Mouse (Mus musculus) E14TG2a.4 (cell line): ENCODE measurements around the gene Sbf1.

ENCODE experiments used
- CTCF ChIP-seq: conservative IDR thresholded peaks from 2 replicates; pipeline ENCODE4 v1.5.1; 2014; ENCODE audit warnings: low read length
- NANOG ChIP-seq: IDR thresholded peaks from 2 replicates; pipeline ENCODE4 v1.6.1; 2014; ENCODE audit warnings: borderline replicate concordance, low read length, mixed read lengths
- POU5F1 ChIP-seq: IDR thresholded peaks from 2 replicates; pipeline ENCODE4 v1.6.1; 2014; ENCODE audit warnings: low read length, borderline replicate concordance

DNA sequence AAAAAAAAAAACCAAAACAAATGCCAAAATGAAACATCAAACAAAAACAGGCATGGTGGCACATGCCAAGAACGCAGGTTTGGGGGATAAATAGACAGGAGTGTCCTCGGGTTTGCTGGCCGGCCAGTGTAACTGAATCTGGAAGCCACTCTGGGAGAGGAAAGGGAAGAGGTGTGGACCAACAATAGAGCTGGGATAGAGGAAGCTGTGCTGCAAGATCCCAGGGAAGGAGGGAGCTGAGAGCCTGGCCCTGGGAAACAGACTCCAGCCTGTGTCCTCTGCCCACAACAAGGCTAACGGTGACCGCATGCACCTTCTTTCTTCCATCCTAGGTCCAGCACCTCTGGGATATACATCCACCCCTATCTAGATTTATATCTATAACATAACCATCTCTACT, 35.3 kb upstream of the Sbf1 start:
- no peak for TF ChIP-seq CTCF
- no peak for TF ChIP-seq NANOG
- TF ChIP-seq POU5F1 = no peak
